Mouse (Mus musculus) liver, adult (tissue): ENCODE measurements around the gene Myo7a.

ENCODE experiments used
- GATA4 ChIP-seq: IDR thresholded peaks from 2 replicates; pipeline ENCODE4 v1.6.1; 2014; ENCODE audit warnings: mild to moderate bottlenecking, low read length; ENCODE audit not compliant: insufficient replicate concordance

The Myo7a gene

DNA sequence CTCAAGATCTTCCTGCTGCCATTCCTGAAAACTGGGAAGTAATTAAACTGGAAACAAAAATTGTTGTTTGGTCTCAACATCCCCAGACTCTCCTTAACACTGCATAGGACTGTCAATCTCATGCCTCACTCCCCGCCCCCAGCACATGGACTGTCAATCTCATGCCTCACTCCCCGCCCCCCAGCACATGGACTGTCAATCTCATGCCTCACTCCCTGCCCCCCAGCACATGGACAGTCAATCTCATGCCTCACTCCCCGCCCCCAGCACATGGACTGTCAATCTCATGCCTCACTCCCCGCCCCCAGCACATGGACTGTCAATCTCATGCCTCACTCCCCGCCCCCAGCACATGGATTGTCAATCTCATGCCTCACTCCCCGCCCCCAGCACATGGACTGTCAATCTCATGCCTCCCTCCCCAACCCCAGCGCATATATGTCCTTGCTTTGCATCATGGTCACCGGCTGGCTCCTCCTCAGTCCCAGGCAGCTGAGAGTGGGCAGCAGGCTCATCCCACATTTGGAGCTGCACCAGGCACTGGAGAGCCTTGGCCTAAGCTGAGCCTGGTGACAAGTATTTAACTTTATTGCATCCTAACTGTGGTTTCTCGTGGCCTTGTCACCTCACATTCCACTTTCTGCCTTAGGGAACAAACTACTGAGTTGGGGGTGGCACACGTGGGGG, 29.5 kb upstream of the Myo7a start:
- TF ChIP-seq GATA4: no peak

GRCm38 (mm10) chr7:98147766-98148165, 28.4 kb upstream of the Myo7a start:
- TF ChIP-seq GATA4: no peak

DNA sequence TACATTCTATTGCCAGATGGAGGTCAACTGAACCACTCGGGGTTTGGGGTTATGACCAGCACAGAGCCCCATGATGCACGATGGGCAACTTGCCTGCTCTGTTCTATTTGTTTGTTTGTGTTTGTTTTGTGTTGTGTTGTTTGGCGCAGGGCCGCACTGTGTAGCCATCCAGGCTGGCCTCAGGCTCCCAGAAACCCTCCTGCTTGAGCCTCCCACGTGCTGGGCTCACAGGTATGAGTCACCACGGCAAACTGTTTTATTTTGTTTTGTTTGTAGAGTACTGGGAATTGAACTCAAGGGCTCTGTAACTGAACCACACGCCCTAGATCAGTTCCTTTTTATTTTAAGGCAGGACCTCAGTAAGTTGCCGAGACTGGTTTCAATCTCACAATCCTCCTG, 27.1 kb upstream of the Myo7a start:
- TF ChIP-seq GATA4: no peak

- TF ChIP-seq GATA4: no peak
These were observed 26.6 kb upstream of the Myo7a start for GRCm38 (mm10) chr7:98145842-98146446.

DNA sequence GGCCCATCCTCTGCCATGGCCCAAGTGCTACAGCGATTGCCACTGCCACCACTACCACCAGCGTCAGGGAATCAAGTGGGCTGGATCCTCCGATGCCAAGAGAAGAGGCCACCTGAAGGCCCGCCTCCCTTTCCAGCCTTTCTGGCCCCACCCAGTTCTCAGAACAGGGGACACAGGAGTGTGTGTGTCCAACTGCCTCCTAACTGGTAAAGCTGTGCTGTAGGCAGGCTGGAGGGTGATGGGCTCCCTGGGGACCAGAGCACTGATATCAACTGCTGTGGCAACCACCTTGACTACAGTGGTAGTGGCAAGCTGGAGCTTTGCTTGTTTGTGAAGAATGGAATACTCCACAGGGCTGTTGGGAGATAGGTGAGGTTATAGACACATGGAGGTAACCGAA, 26.1 kb upstream of the Myo7a start, which contains the start of gene Omp:
TSS of gene Omp (minus strand) at position 101 of the 400 bp plus-strand sequence.
- no peak for TF ChIP-seq GATA4

GRCm38 (mm10) chr7:98142648-98143047, 23.3 kb upstream of the Myo7a start:
- no peak for TF ChIP-seq GATA4

DNA sequence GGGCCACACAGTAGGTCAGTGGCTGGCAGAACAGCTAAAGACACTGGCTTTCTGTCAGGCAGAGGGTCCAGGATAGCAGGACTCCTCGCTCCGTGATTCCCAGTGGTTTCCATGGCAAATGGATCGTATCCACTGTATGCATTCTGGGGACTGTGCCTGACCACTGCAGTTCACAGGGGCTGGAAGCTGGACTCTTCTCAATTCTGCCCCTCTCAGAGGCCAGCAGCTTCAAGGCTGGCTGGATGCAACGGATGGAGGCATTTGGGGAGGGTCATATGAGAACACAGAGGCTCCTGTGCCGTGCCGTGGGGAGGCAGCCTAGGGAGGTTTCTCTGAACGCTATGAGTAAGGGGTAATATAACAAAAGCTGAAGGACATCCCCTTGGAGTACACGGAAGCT, 22.9 kb upstream of the Myo7a start:
- TF ChIP-seq GATA4: no peak

GRCm38 (mm10) chr7:98141206-98141605, 21.9 kb upstream of the Myo7a start:
- TF ChIP-seq GATA4: no peak

- no peak for TF ChIP-seq GATA4
These were observed 21.3 kb upstream of the Myo7a start for GRCm38 (mm10) chr7:98140597-98140996.

DNA sequence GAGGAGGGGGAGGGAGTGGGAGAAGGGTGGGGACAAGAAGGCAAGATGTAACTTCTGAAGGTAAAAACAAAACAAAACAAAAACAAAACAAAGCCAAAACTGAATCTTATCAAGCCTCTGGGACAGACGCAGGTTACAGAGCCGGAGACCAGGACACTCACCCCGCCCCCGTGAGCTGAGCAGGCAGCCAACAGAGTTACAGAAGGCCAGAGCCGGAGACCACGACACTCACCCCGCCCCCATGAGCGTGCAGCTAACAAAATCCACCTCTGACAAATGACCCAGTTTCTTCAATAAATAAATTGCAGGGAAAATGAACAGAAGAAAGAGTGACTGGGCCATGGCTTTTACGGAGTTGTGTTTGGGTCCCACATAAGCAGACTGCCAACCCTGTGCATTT, 19.9 kb upstream of the Myo7a start:
- TF ChIP-seq GATA4: no peak

DNA sequence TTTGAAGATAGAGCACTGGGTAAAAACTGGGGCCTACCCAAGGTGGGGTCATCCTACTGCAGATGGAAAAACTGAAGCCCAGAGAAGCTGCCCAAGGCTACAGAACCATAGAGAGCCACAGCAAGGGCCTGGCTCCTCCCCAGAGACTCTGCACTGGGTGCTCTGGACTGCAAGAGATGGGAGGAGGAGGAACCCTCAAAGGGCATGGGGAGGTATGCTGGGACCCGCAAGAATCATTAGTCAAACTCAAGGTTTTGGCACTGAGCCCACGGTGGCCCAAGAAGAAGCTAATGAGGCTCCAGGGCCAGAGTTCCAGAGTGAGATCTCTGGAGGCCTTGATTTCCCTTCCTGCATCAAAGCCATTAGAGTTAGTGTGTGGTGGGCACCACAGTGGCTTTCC, 18.7 kb upstream of the Myo7a start:
- no peak for TF ChIP-seq GATA4

GRCm38 (mm10) chr7:98137583-98137982, 18.3 kb upstream of the Myo7a start:
- TF ChIP-seq GATA4: no peak

DNA sequence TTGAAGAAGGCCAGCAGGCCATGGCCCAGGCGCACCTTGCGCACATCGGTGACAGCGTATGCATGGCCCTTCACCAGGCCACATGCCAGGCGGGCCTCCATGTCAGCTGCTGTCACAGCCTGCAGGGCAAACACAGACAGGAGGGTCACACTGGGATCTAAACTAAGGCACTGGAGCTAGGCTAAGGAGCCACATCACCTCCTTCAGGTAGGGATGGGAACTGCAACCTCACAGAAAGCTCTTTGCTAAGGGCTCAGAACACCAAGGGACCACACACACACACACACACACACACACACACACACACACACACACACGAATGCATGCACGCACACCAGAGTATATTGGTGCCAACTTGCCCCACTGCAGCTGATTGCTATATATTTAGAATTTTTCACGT, 12.4 kb upstream of the Myo7a start:
- TF ChIP-seq GATA4: no peak

DNA sequence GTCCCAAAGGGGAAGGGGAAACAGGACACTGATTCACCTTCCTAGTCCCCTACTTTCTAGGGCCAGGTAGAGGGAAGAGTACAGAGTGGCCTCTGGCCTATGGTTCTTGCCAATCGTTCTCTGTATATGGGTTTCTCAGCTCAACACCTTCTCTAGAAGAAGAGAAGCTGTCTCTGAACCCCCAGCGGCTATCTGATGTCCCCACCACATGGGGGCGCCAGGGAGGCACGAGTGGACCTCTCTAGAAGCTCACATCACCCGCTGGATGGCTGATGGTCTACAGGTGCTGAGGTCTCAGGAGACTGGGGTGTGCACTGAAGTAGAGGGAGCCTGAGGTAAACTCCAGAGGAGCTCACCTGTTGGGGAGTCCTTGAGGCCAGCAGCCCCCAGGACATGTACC, 6.1 kb upstream of the Myo7a start:
- no peak for TF ChIP-seq GATA4

GRCm38 (mm10) chr7:98124701-98125100, 5.4 kb upstream of the Myo7a start:
- TF ChIP-seq GATA4: peak; percentile 9; the same call in 1 of the 2 replicates

DNA sequence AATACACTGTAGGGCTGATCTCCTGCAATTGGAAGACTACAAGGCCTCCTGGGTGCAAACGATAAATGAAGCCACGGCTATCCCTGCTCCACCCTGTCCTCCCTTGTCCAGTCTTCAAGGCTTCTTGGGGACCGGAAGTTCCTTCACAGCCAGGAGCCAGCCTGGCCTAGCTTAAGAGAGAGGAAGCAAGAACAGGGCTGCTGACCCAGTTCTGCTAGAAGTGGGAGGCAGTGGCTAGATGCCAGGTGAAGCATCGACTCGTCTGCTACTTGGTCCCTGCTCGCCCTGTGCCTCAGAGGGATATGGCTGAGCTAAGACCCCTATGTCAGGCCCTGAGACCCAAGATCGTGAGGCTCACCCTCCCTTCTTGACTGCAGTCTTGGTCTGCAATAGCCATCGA, 2.3 kb upstream of the Myo7a start:
- no peak for TF ChIP-seq GATA4

DNA sequence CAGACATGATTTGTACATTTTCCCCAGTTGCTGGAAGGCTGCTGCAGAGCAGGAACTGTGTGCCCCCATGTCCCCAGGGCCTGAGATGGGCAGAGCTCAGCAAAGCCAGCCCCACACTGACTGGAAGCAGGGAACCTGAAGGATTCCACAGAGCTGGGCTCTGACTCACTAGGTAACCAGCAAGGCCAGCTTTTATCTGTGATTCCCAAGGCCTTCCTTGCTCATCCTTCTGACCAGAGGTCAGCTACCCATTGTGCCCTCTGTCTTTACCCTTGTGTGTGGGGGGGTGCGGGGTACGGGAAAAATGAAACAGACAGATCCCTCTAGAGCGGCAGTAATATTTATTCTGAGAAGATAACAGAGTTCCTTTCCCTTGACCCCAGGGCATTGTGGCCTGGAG, 1.9 kb upstream of the Myo7a start:
- peak; percentile 17; the same call in 1 of the 2 replicates for TF ChIP-seq GATA4
